Mouse (Mus musculus): ENCODE results near the gene March1. TPM values are rescaled to one million over a fixed set of nuclear protein-coding genes. Genes with fewer than 3 reads are reported as not detected.

The March1 gene
- polyA plus RNA-seq, 1 experiment from 2014 or later = 0.45 TPM

DNA sequence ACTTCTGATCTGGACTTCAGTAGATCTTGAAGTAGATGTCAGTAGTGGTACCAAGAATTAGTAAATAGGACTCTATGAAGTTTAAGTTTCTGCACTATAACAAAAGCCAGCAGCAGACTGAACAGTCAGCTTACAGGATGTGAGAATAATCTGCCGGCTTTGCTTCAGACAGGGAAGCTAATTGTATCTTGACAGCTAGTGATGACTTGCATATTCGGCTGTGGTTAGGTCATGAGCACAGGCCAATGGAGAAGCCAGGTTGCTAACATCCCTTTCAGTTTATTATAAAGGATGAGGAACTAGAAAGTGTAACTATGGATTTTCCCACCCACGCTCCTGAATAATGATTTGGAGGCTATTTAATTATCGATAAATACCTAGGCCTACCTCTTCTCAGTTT lies 872.9 kb downstream of the March1 start:
- DNase-seq (no peak), ATAC-seq (ENCODE audit: low read depth) (no peak)
- no peak overlapping the region for H3K4me3 ChIP-seq (replicated peaks)
- H3K36me3 ChIP-seq = no peaks in the 10 kb centered on the region
- WGBS (ENCODE audit: insufficient replicate concordance) = 33% methylated on average over 4 of the region's 4 CpGs
- H3K27me3 ChIP-seq = no peaks in the 10 kb centered on the region
- no peak overlapping the region for H3K9ac ChIP-seq
- H3K4me1 ChIP-seq (replicated peaks) = no peaks in the 10 kb centered on the region
- no peaks in the 10 kb centered on the region for H3K9me3 ChIP-seq (replicated peaks)
- H3K4me2 ChIP-seq = no peak overlapping the region
- no peak overlapping the region for H3K27ac ChIP-seq

- no peaks in the 10 kb centered on the region for H3K9me3 ChIP-seq (replicated peaks)
- H3K9ac ChIP-seq = no peak overlapping the region
- H3K27me3 ChIP-seq = no peaks in the 10 kb centered on the region
- no peaks in the 10 kb centered on the region for H3K4me1 ChIP-seq (replicated peaks)
- no peak overlapping the region for H3K4me3 ChIP-seq (replicated peaks)
- no peak overlapping the region for H3K27ac ChIP-seq
- DNase-seq (no peak), ATAC-seq (ENCODE audit: low read depth) (no peak)
- no peaks in the 10 kb centered on the region for H3K36me3 ChIP-seq
- H3K4me2 ChIP-seq = no peak overlapping the region
- WGBS (ENCODE audit: insufficient replicate concordance) = 57% methylated on average over 2 of the region's 2 CpGs
Measured at GRCm38 (mm10) chr8:66494496-66494895, 876.8 kb downstream of the March1 start.

GRCm38 (mm10) chr8:66495726-66496125 lies 878.0 kb downstream of the March1 start:
- 6% methylated on average over 8 of the region's 8 CpGs for WGBS (ENCODE audit: insufficient replicate concordance)
- Histone ChIP-seq H3K9ac (no peak overlapping the region), H3K4me1 (replicated peaks) (no peaks in the 10 kb centered on the region), H3K27ac (no peak overlapping the region), H3K36me3 (no peaks in the 10 kb centered on the region), H3K27me3 (no peaks in the 10 kb centered on the region), H3K4me2 (no peak overlapping the region), H3K9me3 (replicated peaks) (no peaks in the 10 kb centered on the region), H3K4me3 (replicated peaks) (no peak overlapping the region)
- DNase-seq (peak; percentile 33), ATAC-seq (ENCODE audit: low read depth) (peak; percentile 53; the same call in 1 of the 2 replicates)

DNA sequence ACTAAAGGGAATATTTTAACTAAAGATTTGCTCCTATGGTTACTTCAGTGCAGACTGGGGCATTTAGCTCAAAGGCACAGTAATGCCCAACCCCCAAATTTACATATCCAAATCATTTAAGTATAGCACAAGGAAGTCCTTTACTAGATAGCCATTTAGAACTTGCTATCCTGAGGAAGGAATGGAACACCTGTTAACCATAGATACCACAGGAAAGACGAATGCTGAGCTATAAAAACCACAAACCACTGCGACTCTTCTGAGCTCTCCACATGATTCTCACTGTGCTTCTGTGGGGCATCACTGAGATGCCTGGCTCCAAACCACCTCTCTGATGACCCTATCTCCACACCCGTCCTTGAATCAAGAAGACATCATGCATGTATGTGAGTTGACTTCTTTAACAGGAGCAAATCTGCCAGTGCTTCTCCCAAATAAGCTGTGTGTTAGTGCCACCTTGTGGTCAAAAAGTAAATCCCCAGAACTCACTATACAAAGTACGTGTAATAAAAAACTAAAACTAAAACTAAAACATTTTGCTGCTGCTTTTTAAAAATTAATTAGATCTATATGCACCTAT lies 879.4 kb downstream of the March1 start:
- Histone ChIP-seq H3K36me3 (no peaks in the 10 kb centered on the region), H3K4me1 (replicated peaks) (no peaks in the 10 kb centered on the region), H3K9me3 (replicated peaks) (no peaks in the 10 kb centered on the region), H3K9ac (no peak overlapping the region), H3K27me3 (no peaks in the 10 kb centered on the region), H3K4me2 (no peak overlapping the region), H3K4me3 (replicated peaks) (no peak overlapping the region), H3K27ac (no peak overlapping the region)
- no peak for ATAC-seq (ENCODE audit: low read depth)
- WGBS (ENCODE audit: insufficient replicate concordance) = 10% methylated on average over 4 of the region's 4 CpGs
- no peak for DNase-seq

- H3K9me3 ChIP-seq (replicated peaks) = no peaks in the 10 kb centered on the region
- no peak overlapping the region for H3K9ac ChIP-seq
- WGBS (ENCODE audit: insufficient replicate concordance) = 59% methylated on average over 2 of the region's 2 CpGs
- no peaks in the 10 kb centered on the region for H3K36me3 ChIP-seq
- no peak overlapping the region for H3K27ac ChIP-seq
- H3K4me1 ChIP-seq (replicated peaks) = no peaks in the 10 kb centered on the region
- ATAC-seq (ENCODE audit: low read depth) (no peak), DNase-seq (no peak)
- H3K27me3 ChIP-seq = no peaks in the 10 kb centered on the region
- no peak overlapping the region for H3K4me3 ChIP-seq (replicated peaks)
- H3K4me2 ChIP-seq = no peak overlapping the region
Measured at GRCm38 (mm10) chr8:66503381-66503780, 885.7 kb downstream of the March1 start.

- no peaks in the 10 kb centered on the region for H3K9me3 ChIP-seq (replicated peaks)
- WGBS (ENCODE audit: insufficient replicate concordance) = 84% methylated on average over 22 of the region's 22 CpGs
- no peak within 1 kb of the TSS for H3K4me3 ChIP-seq (replicated peaks)
- no peaks in the 10 kb centered on the region for H3K36me3 ChIP-seq
- H3K9ac ChIP-seq = no peak within 1 kb of the TSS
- no peaks in the 10 kb centered on the region for H3K4me1 ChIP-seq (replicated peaks)
- H3K27me3 ChIP-seq = no peaks in the 10 kb centered on the region
- H3K27ac ChIP-seq = no peak within 1 kb of the TSS
- ATAC-seq (ENCODE audit: low read depth) = no peak
- H3K4me2 ChIP-seq = no peak within 1 kb of the TSS
- DNase-seq = no peak
Measured at GRCm38 (mm10) chr8:66511537-66511936, 893.8 kb downstream of the March1 start, which contains the start of gene Tktl2. Gene Tktl2, plus strand, starts transcription at chr8:66511756.

DNA sequence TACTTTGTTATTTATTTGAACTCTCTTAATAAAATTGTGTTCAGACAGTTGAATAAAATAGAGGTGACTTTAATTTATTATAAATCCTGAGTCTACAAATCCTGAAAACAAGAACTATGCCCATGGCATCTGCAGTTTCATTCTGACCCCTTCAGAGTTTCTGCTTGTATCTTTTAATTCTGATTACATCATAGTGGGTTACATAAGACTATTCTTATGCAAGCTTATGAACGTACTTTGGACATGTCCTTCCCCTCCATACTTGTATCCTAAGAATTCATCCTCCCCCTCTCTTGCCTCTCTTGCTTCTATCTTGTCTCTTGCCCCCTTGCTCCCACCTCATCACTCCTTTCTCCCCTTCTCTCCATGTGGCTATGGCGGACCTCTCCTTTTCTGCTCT lies 901.4 kb downstream of the March1 start:
- DNase-seq (no peak), ATAC-seq (ENCODE audit: low read depth) (no peak)
- Histone ChIP-seq H3K4me3 (replicated peaks) (no peak overlapping the region), H3K27me3 (no peaks in the 10 kb centered on the region), H3K4me2 (no peak overlapping the region), H3K4me1 (replicated peaks) (no peaks in the 10 kb centered on the region), H3K27ac (no peak overlapping the region), H3K36me3 (no peaks in the 10 kb centered on the region), H3K9me3 (replicated peaks) (no peaks in the 10 kb centered on the region), H3K9ac (no peak overlapping the region)
- 50% methylated on average over 2 of the region's 2 CpGs for WGBS (ENCODE audit: insufficient replicate concordance)

GRCm38 (mm10) chr8:66520576-66520975 lies 902.9 kb downstream of the March1 start:
- DNase-seq = no peak
- no peak for ATAC-seq (ENCODE audit: low read depth)
- H3K4me3 ChIP-seq (replicated peaks) = no peak overlapping the region
- H3K4me2 ChIP-seq = no peak overlapping the region
- no peak overlapping the region for H3K9ac ChIP-seq
- no peaks in the 10 kb centered on the region for H3K27me3 ChIP-seq
- H3K4me1 ChIP-seq (replicated peaks) = no peaks in the 10 kb centered on the region
- H3K36me3 ChIP-seq = no peaks in the 10 kb centered on the region
- no peaks in the 10 kb centered on the region for H3K9me3 ChIP-seq (replicated peaks)
- H3K27ac ChIP-seq = no peak overlapping the region

Data from liver, embryonic 13.5 days (tissue).